Mouse (Mus musculus): ENCODE data around the gene Flnb.

GRCm38 (mm10) chr14:7919921-7920320, 102.2 kb downstream of the Flnb start:
- no peak for TF ChIP-seq TCF12 (IDR thresholded peaks at IDR 0.05; ENCODE audit: low read depth, low read length)
- no peak for TF ChIP-seq CTCF (conservative IDR thresholded peaks at IDR 0.05 in 1 of 2, IDR thresholded peaks at IDR 0.05 in 1 of 2; ENCODE audit: low read depth in 2 of 2, low read length in 2 of 2)
- no peak for TF ChIP-seq ZC3H11A (IDR thresholded peaks at IDR 0.05; ENCODE audit: low read depth, low read length)
- no peak for TF ChIP-seq EP300 (IDR thresholded peaks at IDR 0.05; ENCODE audit: low read length)
- TF ChIP-seq POLR2A (IDR thresholded peaks at IDR 0.05; ENCODE audit: low read depth, low read length): no peak
- TF ChIP-seq ZKSCAN1 (IDR thresholded peaks at IDR 0.05; ENCODE audit: borderline replicate concordance, low read depth, low read length): no peak
- TF ChIP-seq MXI1 (IDR thresholded peaks at IDR 0.05; ENCODE audit: low read depth, low read length): no peak
- TF ChIP-seq MYC (IDR thresholded peaks at IDR 0.05; ENCODE audit: low read depth, low read length): no peak
- no peak for TF ChIP-seq RAD21 (IDR thresholded peaks at IDR 0.05; ENCODE audit: low read depth, low read length)
- TF ChIP-seq E2F4 (IDR thresholded peaks at IDR 0.05; ENCODE audit: insufficient replicate concordance, low read depth, low read length): no peak
- no peak for TF ChIP-seq GABPA (IDR thresholded peaks at IDR 0.05; ENCODE audit: insufficient replicate concordance, low read depth, low read length)
